Mouse (Mus musculus): ENCODE results near the gene Sdr39u1.

Sdr39u1 gene

GRCm38 (mm10) chr14:55884166-55884565 is 15.9 kb downstream of the Sdr39u1 start, which contains the start of gene Cbln3:
Cbln3 (minus strand) TSS chr14:55884392.
- no peak for DNase-seq (ENCODE audit: low read depth, low spot score)

- no peak for DNase-seq (ENCODE audit: low read depth, low spot score)
Measured at GRCm38 (mm10) chr14:55883663-55884062, 16.4 kb downstream of the Sdr39u1 start.

GRCm38 (mm10) chr14:55883149-55883661 is 16.9 kb downstream of the Sdr39u1 start:
- DNase-seq (ENCODE audit: low read depth, low spot score), result no peak

- no peak for DNase-seq (ENCODE audit: low read depth, low spot score)
Measured at GRCm38 (mm10) chr14:55882171-55882641, 17.9 kb downstream of the Sdr39u1 start.

DNA sequence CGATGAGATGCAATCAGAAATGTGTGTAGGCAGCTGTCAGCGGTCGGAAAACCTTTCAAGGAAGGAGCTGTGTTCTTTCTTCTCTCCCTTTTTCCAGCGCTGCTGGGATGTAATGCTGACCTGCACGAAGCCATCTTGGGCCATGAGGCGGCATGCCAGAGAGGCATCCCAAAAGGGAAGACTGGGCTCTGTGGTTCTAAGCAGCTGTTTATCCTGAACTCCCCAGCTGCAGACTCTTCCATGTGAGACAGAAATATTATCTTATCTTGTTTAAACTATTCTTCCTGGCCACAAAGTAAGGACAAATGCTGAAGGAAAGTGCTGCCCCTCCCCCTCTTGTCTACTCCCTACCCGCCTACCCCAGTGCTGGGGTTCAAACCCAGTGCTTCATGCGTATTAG is 19.1 kb downstream of the Sdr39u1 start:
- no peak for DNase-seq (ENCODE audit: low read depth, low spot score)

DNA sequence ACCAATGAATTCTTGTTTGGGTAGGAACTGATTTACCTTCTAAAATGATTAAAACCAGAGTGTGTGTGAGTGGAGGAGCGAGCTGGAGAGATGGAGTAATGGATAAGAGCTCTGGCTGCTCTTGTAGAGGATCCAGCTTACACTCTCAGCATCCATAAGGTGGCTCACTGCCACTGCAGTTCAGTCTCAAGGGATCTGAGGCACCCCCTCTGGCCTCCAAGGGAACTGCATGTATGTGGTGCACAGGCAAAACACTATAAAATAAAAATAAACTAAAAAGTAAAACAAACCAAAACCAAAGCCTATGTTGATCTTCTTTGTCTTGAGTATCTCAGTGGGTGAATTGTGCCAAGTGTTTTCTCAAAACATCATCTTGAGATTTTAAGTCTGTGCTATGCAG is 20.5 kb downstream of the Sdr39u1 start:
- no peak for DNase-seq (ENCODE audit: low read depth, low spot score)

GRCm38 (mm10) chr14:55878316-55878940 is 21.7 kb downstream of the Sdr39u1 start:
- DNase-seq (ENCODE audit: low read depth, low spot score), result no peak

DNA sequence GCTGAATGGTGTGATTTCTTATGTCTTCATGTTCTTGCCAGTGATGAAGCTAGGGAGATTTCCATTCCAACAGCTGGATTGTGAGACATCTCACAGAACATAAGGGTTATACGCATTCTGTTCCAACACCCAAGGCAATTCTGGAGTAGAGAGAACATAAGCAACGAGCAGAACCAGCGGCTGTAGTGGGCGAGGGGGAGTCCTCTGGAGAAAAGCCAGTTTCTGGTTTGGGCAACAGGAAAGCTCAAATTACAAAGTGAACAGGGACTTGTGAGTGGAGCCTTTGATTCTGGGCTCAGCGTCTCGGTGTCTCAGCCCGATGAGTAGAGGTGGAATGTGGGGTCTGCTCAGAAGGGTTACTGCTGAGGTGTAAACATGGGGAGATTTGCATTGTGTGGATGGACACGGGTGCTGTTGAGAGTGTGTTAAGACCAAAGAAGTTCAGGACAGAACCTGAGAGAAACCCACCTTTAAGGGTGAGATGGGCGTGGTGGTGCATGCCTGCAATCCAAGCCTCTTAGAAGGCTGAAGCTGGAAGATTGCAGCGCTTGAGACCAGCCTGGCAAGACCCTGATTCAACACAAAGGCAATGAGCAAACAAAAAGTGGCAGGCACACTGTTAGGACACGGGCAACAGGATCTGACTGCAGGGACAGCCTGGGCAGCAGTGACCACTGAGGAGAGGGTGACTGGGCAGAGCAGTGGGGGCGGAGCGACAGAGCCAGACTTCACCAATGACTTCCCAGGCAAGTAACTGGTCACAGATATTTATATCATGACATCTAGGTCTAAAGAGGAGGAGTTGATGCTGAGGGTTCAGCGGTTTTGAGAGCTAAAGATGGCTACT is 22.4 kb downstream of the Sdr39u1 start:
- DNase-seq (ENCODE audit: low read depth, low spot score), result no peak

DNA sequence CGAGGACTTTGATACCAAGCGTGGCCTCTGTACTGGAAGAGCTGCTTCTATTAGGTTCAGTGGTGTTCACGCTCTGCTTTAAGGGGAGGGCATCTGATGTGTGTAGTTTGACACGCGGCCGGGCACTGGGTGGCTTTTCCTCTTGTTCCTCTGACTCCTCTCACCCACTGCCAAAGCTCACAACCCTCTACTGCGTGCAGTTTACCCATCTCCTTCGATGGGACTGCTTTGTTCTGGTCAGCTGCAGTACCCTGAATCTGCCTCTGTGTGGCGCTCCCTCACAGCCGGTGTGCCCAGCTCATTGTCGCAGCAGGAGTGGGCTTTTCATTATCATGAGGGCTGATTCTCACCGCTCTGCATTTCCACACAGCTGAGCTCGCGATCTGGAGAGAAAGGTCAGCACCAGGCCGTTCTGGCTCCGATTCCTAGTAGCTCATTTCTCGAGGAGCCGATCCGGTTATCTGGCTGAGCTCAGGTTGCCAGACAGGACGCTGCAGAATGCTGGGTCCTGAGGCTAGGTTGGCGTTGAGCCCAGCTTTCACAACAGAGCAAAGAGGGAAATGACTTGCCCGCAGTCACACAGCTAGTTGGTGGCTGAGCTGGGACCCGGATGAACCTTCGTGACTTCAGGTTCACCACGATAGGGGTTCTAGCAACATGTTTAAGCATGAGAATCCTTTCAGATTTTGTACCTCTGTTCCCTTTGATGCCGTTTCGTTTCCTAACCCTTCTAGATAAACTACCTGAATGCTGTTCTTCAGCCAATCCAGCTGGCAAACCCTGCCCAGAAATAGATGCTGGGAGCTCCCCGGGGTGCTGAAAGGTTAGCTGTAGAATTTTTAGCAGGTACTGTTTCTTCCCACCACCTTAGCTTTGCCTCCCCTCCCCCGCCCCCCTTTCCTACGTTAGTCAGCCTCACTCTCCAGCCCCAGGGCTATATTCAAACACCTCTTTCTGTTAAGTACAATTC is 26.1 kb downstream of the Sdr39u1 start:
- no peak for DNase-seq (ENCODE audit: low read depth, low spot score)

GRCm38 (mm10) chr14:55873242-55873713 is 26.8 kb downstream of the Sdr39u1 start:
- no peak for DNase-seq (ENCODE audit: low read depth, low spot score)

GRCm38 (mm10) chr14:55872551-55872950 is 27.5 kb downstream of the Sdr39u1 start:
- no peak for DNase-seq (ENCODE audit: low read depth, low spot score)

DNA sequence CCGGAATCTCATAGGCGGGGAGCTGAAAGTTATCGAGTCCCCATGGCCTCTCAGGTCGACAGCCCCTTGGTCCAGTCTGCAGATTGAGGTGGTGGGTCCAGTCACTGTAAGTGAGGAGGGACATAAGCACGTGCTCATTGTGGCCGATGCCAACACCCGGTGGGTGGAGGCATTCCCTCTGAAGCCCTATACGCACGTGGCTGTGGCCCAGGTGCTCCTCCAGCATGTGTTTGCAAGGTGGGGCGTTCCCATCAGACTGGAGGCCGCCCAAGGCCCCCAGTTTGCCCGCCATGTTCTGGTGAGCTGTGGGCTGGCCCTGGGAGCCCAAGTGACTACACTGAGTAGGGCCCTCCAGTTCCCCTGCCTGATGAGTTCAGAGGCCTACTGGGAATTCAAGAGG is 28.1 kb downstream of the Sdr39u1 start:
- DNase-seq (ENCODE audit: low read depth, low spot score), result no peak

- no peak for DNase-seq (ENCODE audit: low read depth, low spot score)
Measured at GRCm38 (mm10) chr14:55869538-55869937, 30.6 kb downstream of the Sdr39u1 start.

- no peak for DNase-seq (ENCODE audit: low read depth, low spot score)
Measured at GRCm38 (mm10) chr14:55868230-55869026, 31.7 kb downstream of the Sdr39u1 start.

- no peak for DNase-seq (ENCODE audit: low read depth, low spot score)
Measured at GRCm38 (mm10) chr14:55866962-55867361, 33.1 kb downstream of the Sdr39u1 start.

GRCm38 (mm10) chr14:55863773-55864172 is 36.3 kb downstream of the Sdr39u1 start:
- DNase-seq (ENCODE audit: low read depth, low spot score), result peak; percentile 76

- DNase-seq (ENCODE audit: low read depth, low spot score), result no peak
Measured at GRCm38 (mm10) chr14:55862970-55863369, 37.1 kb downstream of the Sdr39u1 start.

- no peak for DNase-seq (ENCODE audit: low read depth, low spot score)
Measured at GRCm38 (mm10) chr14:55862186-55862585, 37.9 kb downstream of the Sdr39u1 start.

- no peak for DNase-seq (ENCODE audit: low read depth, low spot score)
Measured at GRCm38 (mm10) chr14:55857588-55857987, 42.5 kb downstream of the Sdr39u1 start.

GRCm38 (mm10) chr14:55855101-55855561 is 45.0 kb downstream of the Sdr39u1 start:
- no peak for DNase-seq (ENCODE audit: low read depth, low spot score)

All from skeletal muscle tissue, adult 2 months (tissue).